Mouse (Mus musculus) thymus, adult 2 months (tissue): ENCODE measurements at regions not wholly inside any gene's neighbourhood (a gene's known extent, or its start where the extent isn't known, plus 50 kb on each side); places are given as distances from the start of the nearest gene placed in this dataset.

Experiments used
- DNase-seq: peaks from one replicate; pipeline ENCODE4 v3.0.0; 2021
- H3K27ac ChIP-seq: fragments of 200-500 bp; 2 replicates; pipeline ENCODE4 v1.5.1; 2012; ENCODE audit warnings: low read length, control low read depth; ENCODE audit not compliant: control insufficient read depth, insufficient read depth
- H3K27me3 ChIP-seq: fragments of 200-500 bp; 2 replicates; pipeline ENCODE4 v1.6.1; 2012; ENCODE audit warnings: mild to moderate bottlenecking, low read length, moderate library complexity, mixed read lengths; ENCODE audit not compliant: control insufficient read depth, insufficient read depth
- H3K36me3 ChIP-seq: fragments of 200-500 bp; 2 replicates; pipeline ENCODE4 v1.6.1; 2012; ENCODE audit warnings: mild to moderate bottlenecking, low read length, moderate library complexity; ENCODE audit not compliant: control insufficient read depth, insufficient read depth
- H3K4me1 ChIP-seq: fragments of 200-500 bp; replicated peaks from 2 replicates; pipeline ENCODE4 v1.6.1; 2012; ENCODE audit warnings: low read length; ENCODE audit not compliant: control insufficient read depth, insufficient read depth
- H3K4me3 ChIP-seq: fragments of 200-500 bp; 2 replicates; pipeline ENCODE4 v1.5.1; 2012; ENCODE audit warnings: mild to moderate bottlenecking, low read length, control low read depth, moderate library complexity; ENCODE audit not compliant: control insufficient read depth, insufficient read depth
- CTCF ChIP-seq: fragments of 200-500 bp; IDR thresholded peaks from 2 replicates; pipeline ENCODE4 v1.5.1; 2012; ENCODE audit warnings: mild to moderate bottlenecking, control low read depth, low read length, moderate library complexity, borderline replicate concordance; ENCODE audit not compliant: control insufficient read depth, poor library complexity, insufficient read depth; ENCODE audit errors: extremely low read depth
- POLR2A ChIP-seq: fragments of 200-500 bp; IDR thresholded peaks from 2 replicates; pipeline ENCODE4 v1.6.1; 2012; ENCODE audit warnings: mild to moderate bottlenecking, low read length, control low read depth, moderate library complexity; ENCODE audit not compliant: control insufficient read depth, poor library complexity, insufficient read depth; ENCODE audit errors: extremely low read depth
- WGBS: fragments of 180-500 bp; shearing (Covaris S2); methylation state at CpG from one replicate; pipeline ENCODE4 v1.1.7; 2018; 5-methylcytosine and 5-hydroxymethylcytosine counted together

- DNase-seq = no peak
- TF ChIP-seq POLR2A (no peak), CTCF (no peak)
- 85% methylated on average over 6 of the region's 6 CpGs for WGBS
- Histone ChIP-seq H3K27ac (no peak overlapping the region), H3K4me3 (no peak overlapping the region), H3K27me3 (no peaks in the 10 kb centered on the region), H3K4me1 (no peaks in the 10 kb centered on the region), H3K36me3 (no peaks in the 10 kb centered on the region)
Observed at GRCm38 (mm10) chr14:58202607-58203295, 132.4 kb downstream of the Fgf9 start.

GRCm38 (mm10) chr14:58189948-58190347, 119.6 kb downstream of the Fgf9 start:
- H3K27me3 ChIP-seq = no peaks in the 10 kb centered on the region
- TF ChIP-seq POLR2A (no peak), CTCF (no peak)
- H3K4me1 ChIP-seq = no peaks in the 10 kb centered on the region
- H3K36me3 ChIP-seq = no peaks in the 10 kb centered on the region
- H3K4me3 ChIP-seq = no peak overlapping the region
- no peak overlapping the region for H3K27ac ChIP-seq
- 91% methylated on average over 15 of the region's 15 CpGs for WGBS
- DNase-seq = no peak

GRCm38 (mm10) chr14:58182869-58183268, 112.5 kb downstream of the Fgf9 start:
- Histone ChIP-seq H3K27ac (no peak overlapping the region), H3K4me3 (no peak overlapping the region), H3K36me3 (no peaks in the 10 kb centered on the region), H3K4me1 (no peaks in the 10 kb centered on the region), H3K27me3 (no peaks in the 10 kb centered on the region)
- TF ChIP-seq POLR2A (no peak), CTCF (no peak)
- 67% methylated on average over 5 of the region's 5 CpGs for WGBS
- DNase-seq = no peak

- Histone ChIP-seq H3K27ac (no peak overlapping the region), H3K4me3 (no peak overlapping the region), H3K27me3 (no peaks in the 10 kb centered on the region), H3K4me1 (no peaks in the 10 kb centered on the region), H3K36me3 (no peaks in the 10 kb centered on the region)
- no peak for DNase-seq
- no peak for TF ChIP-seq POLR2A
- no peak for TF ChIP-seq CTCF
Observed at GRCm38 (mm10) chr14:58180724-58181123, 110.4 kb downstream of the Fgf9 start.

GRCm38 (mm10) chr14:58175651-58176363, 105.5 kb downstream of the Fgf9 start:
- Histone ChIP-seq H3K36me3 (no peaks in the 10 kb centered on the region), H3K4me1 (no peaks in the 10 kb centered on the region), H3K4me3 (no peak overlapping the region), H3K27ac (no peak overlapping the region), H3K27me3 (no peaks in the 10 kb centered on the region)
- TF ChIP-seq POLR2A = no peak
- no peak for DNase-seq
- WGBS = 93% methylated on average over 5 of the region's 5 CpGs

- H3K4me1 ChIP-seq = no peaks in the 10 kb centered on the region
- H3K27me3 ChIP-seq = no peaks in the 10 kb centered on the region
- no peak for DNase-seq
- H3K4me3 ChIP-seq = no peak overlapping the region
- H3K27ac ChIP-seq = no peak overlapping the region
- H3K36me3 ChIP-seq = no peaks in the 10 kb centered on the region
- TF ChIP-seq CTCF (no peak), POLR2A (no peak)
- 95% methylated on average over 6 of the region's 6 CpGs for WGBS
Observed at GRCm38 (mm10) chr14:58174512-58174911, 104.2 kb downstream of the Fgf9 start.
